Mouse (Mus musculus) ES-Bruce4 (cell line): Measurements from ENCODE around the gene Plekho2.

Experiments
- CTCF ChIP-seq: IDR thresholded peaks from one replicate; pipeline ENCODE4 v1.8.1; 2011; ENCODE audit warnings: low read depth, low read length
- EP300 ChIP-seq: IDR thresholded peaks from 2 replicates; pipeline ENCODE4 v1.6.1; 2011; ENCODE audit warnings: low read depth, low read length; ENCODE audit not compliant: insufficient read depth

DNA sequence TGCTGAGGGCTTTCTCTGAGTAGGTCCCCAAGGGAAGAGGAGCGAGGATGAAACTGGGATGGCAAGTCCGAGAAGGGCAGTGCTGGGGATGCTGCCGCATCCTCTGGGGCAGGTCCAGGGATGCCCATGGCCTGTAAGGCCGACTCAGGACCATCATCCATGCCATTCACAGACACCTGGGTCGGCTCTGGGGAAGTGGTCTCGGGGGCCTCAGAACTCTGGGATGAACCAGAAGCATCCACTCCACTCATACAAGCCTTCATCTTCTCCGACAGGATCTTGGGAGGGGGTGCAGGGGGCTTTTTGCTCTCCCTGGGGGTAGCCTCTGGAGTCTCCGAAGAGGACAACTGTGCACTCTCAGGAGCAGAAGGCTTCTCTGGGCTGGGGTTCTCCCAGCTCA is 23.5 kb downstream of the Plekho2 start:
- TF ChIP-seq CTCF (no peak), EP300 (no peak)
